Mouse (Mus musculus): ENCODE data around the gene Nebl. TPM values are rescaled to one million over a fixed set of nuclear protein-coding genes. Genes with fewer than 3 reads are reported as not detected.

Nebl gene
- polyA plus RNA-seq, 1 experiment from 2014 or later = 0.22 TPM

DNA sequence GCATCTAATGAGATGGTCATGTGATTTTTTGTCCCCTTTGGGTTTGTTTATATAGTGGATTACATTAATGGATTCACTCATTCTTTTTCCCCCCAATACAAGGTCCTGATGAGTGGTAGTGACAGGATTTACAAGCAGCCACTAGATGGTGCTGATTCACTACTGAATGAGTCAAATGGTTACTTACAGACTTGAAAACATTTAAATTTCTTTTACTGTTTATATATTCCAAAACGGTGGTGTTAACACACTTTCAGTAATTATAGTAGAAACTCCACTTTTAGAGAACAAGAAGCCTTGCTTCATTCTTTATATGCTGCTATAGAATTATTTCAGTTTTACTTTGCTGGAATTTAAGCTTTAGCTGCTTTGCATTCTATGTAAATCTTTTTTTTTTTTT, 308.3 kb downstream of the Nebl start:
- WGBS (ENCODE audit: insufficient replicate concordance) = 2% methylated on average over 1 of the region's 1 CpGs
- Histone ChIP-seq H3K4me1 (ENCODE audit: control insufficient read depth, low read depth, low read length) (no peaks in the 10 kb centered on the region), H3K27ac (ENCODE audit: low read length) (no peak overlapping the region), H3K4me3 (ENCODE audit: low read depth, low read length) (no peak overlapping the region), H3K36me3 (ENCODE audit: control insufficient read depth, insufficient read depth) (no peaks in the 10 kb centered on the region), H3K9ac (ENCODE audit: low read depth, low read length) (no peak overlapping the region), H3K4me2 (ENCODE audit: low read depth, low read length) (no peak overlapping the region), H3K9me3 (replicated peaks; ENCODE audit: control insufficient read depth, low read length) (no peaks in the 10 kb centered on the region), H3K27me3 (ENCODE audit: control insufficient read depth, insufficient read depth, low read depth, low read length) (no peaks in the 10 kb centered on the region)
- ATAC-seq (ENCODE audit: low read depth) = no peak

- no peak overlapping the region for H3K4me3 ChIP-seq (ENCODE audit: low read depth, low read length)
- H3K36me3 ChIP-seq (ENCODE audit: control insufficient read depth, insufficient read depth) = no peaks in the 10 kb centered on the region
- H3K27me3 ChIP-seq (ENCODE audit: control insufficient read depth, insufficient read depth, low read depth, low read length) = no peaks in the 10 kb centered on the region
- H3K9me3 ChIP-seq (replicated peaks; ENCODE audit: control insufficient read depth, low read length) = no peaks in the 10 kb centered on the region
- no peak overlapping the region for H3K4me2 ChIP-seq (ENCODE audit: low read depth, low read length)
- WGBS (ENCODE audit: insufficient replicate concordance) = 9% methylated on average over 4 of the region's 4 CpGs
- no peak overlapping the region for H3K9ac ChIP-seq (ENCODE audit: low read depth, low read length)
- no peaks in the 10 kb centered on the region for H3K4me1 ChIP-seq (ENCODE audit: control insufficient read depth, low read depth, low read length)
- no peak overlapping the region for H3K27ac ChIP-seq (ENCODE audit: low read length)
- no peak for ATAC-seq (ENCODE audit: low read depth)
Measured at GRCm38 (mm10) chr2:17415347-17415746, 315.9 kb downstream of the Nebl start.

- H3K9me3 ChIP-seq (replicated peaks; ENCODE audit: control insufficient read depth, low read length) = no peaks in the 10 kb centered on the region
- no peak overlapping the region for H3K27ac ChIP-seq (ENCODE audit: low read length)
- no peaks in the 10 kb centered on the region for H3K36me3 ChIP-seq (ENCODE audit: control insufficient read depth, insufficient read depth)
- no peak for ATAC-seq (ENCODE audit: low read depth)
- no peak overlapping the region for H3K9ac ChIP-seq (ENCODE audit: low read depth, low read length)
- no peaks in the 10 kb centered on the region for H3K4me1 ChIP-seq (ENCODE audit: control insufficient read depth, low read depth, low read length)
- no peaks in the 10 kb centered on the region for H3K27me3 ChIP-seq (ENCODE audit: control insufficient read depth, insufficient read depth, low read depth, low read length)
- H3K4me3 ChIP-seq (ENCODE audit: low read depth, low read length) = no peak overlapping the region
- 59% methylated on average over 2 of the region's 2 CpGs for WGBS (ENCODE audit: insufficient replicate concordance)
- H3K4me2 ChIP-seq (ENCODE audit: low read depth, low read length) = no peak overlapping the region
Measured at GRCm38 (mm10) chr2:17414324-17414723, 316.9 kb downstream of the Nebl start.

- H3K9me3 ChIP-seq (replicated peaks; ENCODE audit: control insufficient read depth, low read length) = no peaks in the 10 kb centered on the region
- no peaks in the 10 kb centered on the region for H3K27me3 ChIP-seq (ENCODE audit: control insufficient read depth, insufficient read depth, low read depth, low read length)
- no peaks in the 10 kb centered on the region for H3K36me3 ChIP-seq (ENCODE audit: control insufficient read depth, insufficient read depth)
- H3K4me1 ChIP-seq (ENCODE audit: control insufficient read depth, low read depth, low read length) = no peaks in the 10 kb centered on the region
- no peak overlapping the region for H3K9ac ChIP-seq (ENCODE audit: low read depth, low read length)
- no peak overlapping the region for H3K4me3 ChIP-seq (ENCODE audit: low read depth, low read length)
- WGBS (ENCODE audit: insufficient replicate concordance) = 67% methylated on average over 8 of the region's 8 CpGs
- H3K4me2 ChIP-seq (ENCODE audit: low read depth, low read length) = no peak overlapping the region
- no peak overlapping the region for H3K27ac ChIP-seq (ENCODE audit: low read length)
- ATAC-seq (ENCODE audit: low read depth) = no peak
Measured at GRCm38 (mm10) chr2:17413496-17414268, 317.6 kb downstream of the Nebl start.

GRCm38 (mm10) chr2:17409276-17409675, 322.0 kb downstream of the Nebl start:
- Histone ChIP-seq H3K4me1 (ENCODE audit: control insufficient read depth, low read depth, low read length) (no peaks in the 10 kb centered on the region), H3K4me2 (ENCODE audit: low read depth, low read length) (no peak overlapping the region), H3K27ac (ENCODE audit: low read length) (no peak overlapping the region), H3K36me3 (ENCODE audit: control insufficient read depth, insufficient read depth) (no peaks in the 10 kb centered on the region), H3K9me3 (replicated peaks; ENCODE audit: control insufficient read depth, low read length) (no peaks in the 10 kb centered on the region), H3K4me3 (ENCODE audit: low read depth, low read length) (no peak overlapping the region), H3K9ac (ENCODE audit: low read depth, low read length) (no peak overlapping the region), H3K27me3 (ENCODE audit: control insufficient read depth, insufficient read depth, low read depth, low read length) (no peaks in the 10 kb centered on the region)
- no peak for ATAC-seq (ENCODE audit: low read depth)
- 57% methylated on average over 5 of the region's 5 CpGs for WGBS (ENCODE audit: insufficient replicate concordance)

DNA sequence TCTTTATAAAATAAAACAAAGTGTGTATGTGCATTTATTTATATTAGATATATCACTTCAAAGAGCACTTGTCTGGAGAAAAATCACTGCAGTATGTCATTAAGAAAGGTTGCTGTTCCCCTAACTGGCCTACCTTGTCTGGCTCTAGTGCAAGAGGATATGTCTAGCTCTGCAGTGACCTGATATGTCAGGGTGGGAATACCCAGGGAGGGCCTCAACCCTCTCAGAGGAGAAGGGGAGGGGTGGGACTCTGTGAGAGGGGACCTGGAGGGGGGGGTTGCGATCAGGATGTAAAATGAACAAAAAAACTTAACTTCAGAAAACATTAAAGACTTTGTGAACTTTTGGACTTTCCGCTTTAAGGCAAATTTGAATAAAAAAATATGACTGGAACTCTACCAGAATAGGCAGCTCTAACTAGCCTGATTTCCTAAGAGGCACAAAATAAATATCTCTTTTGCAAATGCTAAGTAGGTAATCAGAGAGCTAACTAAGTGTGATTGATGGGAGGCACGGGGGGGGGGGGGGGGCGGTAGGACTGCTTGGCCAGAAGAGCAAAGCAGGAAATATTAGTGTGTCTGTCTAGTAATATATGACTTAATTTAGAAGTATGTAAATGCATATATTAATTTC, 325.2 kb downstream of the Nebl start:
- no peak overlapping the region for H3K27ac ChIP-seq (ENCODE audit: low read length)
- H3K4me2 ChIP-seq (ENCODE audit: low read depth, low read length) = no peak overlapping the region
- ATAC-seq (ENCODE audit: low read depth) = no peak
- no peak overlapping the region for H3K4me3 ChIP-seq (ENCODE audit: low read depth, low read length)
- WGBS (ENCODE audit: insufficient replicate concordance) = 49% methylated on average over 4 of the region's 4 CpGs
- H3K36me3 ChIP-seq (ENCODE audit: control insufficient read depth, insufficient read depth) = no peaks in the 10 kb centered on the region
- H3K9me3 ChIP-seq (replicated peaks; ENCODE audit: control insufficient read depth, low read length) = no peaks in the 10 kb centered on the region
- H3K27me3 ChIP-seq (ENCODE audit: control insufficient read depth, insufficient read depth, low read depth, low read length) = no peaks in the 10 kb centered on the region
- H3K4me1 ChIP-seq (ENCODE audit: control insufficient read depth, low read depth, low read length) = no peaks in the 10 kb centered on the region
- no peak overlapping the region for H3K9ac ChIP-seq (ENCODE audit: low read depth, low read length)

- no peak overlapping the region for H3K4me2 ChIP-seq (ENCODE audit: low read depth, low read length)
- H3K27ac ChIP-seq (ENCODE audit: low read length) = no peak overlapping the region
- H3K9ac ChIP-seq (ENCODE audit: low read depth, low read length) = no peak overlapping the region
- no peaks in the 10 kb centered on the region for H3K9me3 ChIP-seq (replicated peaks; ENCODE audit: control insufficient read depth, low read length)
- no peak for ATAC-seq (ENCODE audit: low read depth)
- no peaks in the 10 kb centered on the region for H3K27me3 ChIP-seq (ENCODE audit: control insufficient read depth, insufficient read depth, low read depth, low read length)
- H3K4me1 ChIP-seq (ENCODE audit: control insufficient read depth, low read depth, low read length) = no peaks in the 10 kb centered on the region
- WGBS (ENCODE audit: insufficient replicate concordance) = 60% methylated on average over 4 of the region's 4 CpGs
- H3K4me3 ChIP-seq (ENCODE audit: low read depth, low read length) = no peak overlapping the region
- H3K36me3 ChIP-seq (ENCODE audit: control insufficient read depth, insufficient read depth) = no peaks in the 10 kb centered on the region
Measured at GRCm38 (mm10) chr2:17402511-17402910, 328.8 kb downstream of the Nebl start.

DNA sequence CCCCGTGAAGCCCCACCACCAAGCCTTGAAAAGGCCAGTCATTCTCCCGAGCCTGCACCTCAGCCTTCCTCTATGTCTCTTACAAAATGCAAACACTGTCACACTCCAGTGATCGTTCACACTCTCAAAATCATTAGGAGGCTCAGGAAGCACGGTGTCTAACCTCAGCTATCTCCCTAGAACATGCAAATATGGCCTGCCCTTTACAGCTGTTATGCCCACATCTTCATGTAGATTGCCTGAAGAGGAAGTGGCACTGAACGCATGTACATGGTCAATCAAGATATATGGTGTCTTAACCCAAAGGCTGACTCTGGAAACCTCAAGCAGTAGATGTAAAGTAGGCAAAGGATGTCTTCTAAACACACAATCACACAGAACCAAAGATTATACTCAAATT, 335.0 kb downstream of the Nebl start:
- no peaks in the 10 kb centered on the region for H3K9me3 ChIP-seq (replicated peaks; ENCODE audit: control insufficient read depth, low read length)
- no peak for ATAC-seq (ENCODE audit: low read depth)
- no peaks in the 10 kb centered on the region for H3K27me3 ChIP-seq (ENCODE audit: control insufficient read depth, insufficient read depth, low read depth, low read length)
- no peaks in the 10 kb centered on the region for H3K36me3 ChIP-seq (ENCODE audit: control insufficient read depth, insufficient read depth)
- H3K27ac ChIP-seq (ENCODE audit: low read length) = no peak overlapping the region
- H3K4me1 ChIP-seq (ENCODE audit: control insufficient read depth, low read depth, low read length) = no peaks in the 10 kb centered on the region
- no peak overlapping the region for H3K9ac ChIP-seq (ENCODE audit: low read depth, low read length)
- 26% methylated on average over 5 of the region's 5 CpGs for WGBS (ENCODE audit: insufficient replicate concordance)
- no peak overlapping the region for H3K4me3 ChIP-seq (ENCODE audit: low read depth, low read length)
- no peak overlapping the region for H3K4me2 ChIP-seq (ENCODE audit: low read depth, low read length)

DNA sequence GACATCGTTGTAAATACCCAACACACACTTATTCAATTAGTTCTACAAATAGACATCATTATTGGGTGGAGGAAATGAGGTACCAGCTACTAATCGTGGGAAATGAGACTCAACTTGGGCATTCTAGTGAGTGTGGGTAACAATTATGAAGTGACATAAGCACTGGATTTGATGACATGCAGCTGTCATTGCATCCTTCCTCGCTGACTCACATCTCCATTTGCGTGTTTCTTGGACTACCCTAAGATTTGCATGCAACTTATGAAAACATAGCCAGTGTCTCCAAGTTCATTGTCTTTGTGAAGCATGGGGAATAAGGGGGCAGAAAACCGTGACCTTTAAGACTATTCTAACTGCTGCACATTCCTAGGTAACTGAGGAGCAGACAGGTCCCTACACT, 339.9 kb downstream of the Nebl start:
- ATAC-seq (ENCODE audit: low read depth) = no peak
- Histone ChIP-seq H3K9me3 (replicated peaks; ENCODE audit: control insufficient read depth, low read length) (no peaks in the 10 kb centered on the region), H3K9ac (ENCODE audit: low read depth, low read length) (no peak overlapping the region), H3K27ac (ENCODE audit: low read length) (no peak overlapping the region), H3K27me3 (ENCODE audit: control insufficient read depth, insufficient read depth, low read depth, low read length) (no peaks in the 10 kb centered on the region), H3K4me2 (ENCODE audit: low read depth, low read length) (no peak overlapping the region), H3K36me3 (ENCODE audit: control insufficient read depth, insufficient read depth) (no peaks in the 10 kb centered on the region), H3K4me3 (ENCODE audit: low read depth, low read length) (no peak overlapping the region), H3K4me1 (ENCODE audit: control insufficient read depth, low read depth, low read length) (no peaks in the 10 kb centered on the region)
- 60% methylated on average over 5 of the region's 5 CpGs for whole genome bisulfite sequencing (ENCODE audit: insufficient replicate concordance)

Data from liver, embryonic 16.5 days (tissue).